Mouse (Mus musculus): ENCODE measurements around the gene Samd7. TPM values are rescaled to one million over a fixed set of nuclear protein-coding genes. Genes with fewer than 3 reads are reported as not detected.

Gene Samd7
- polyA plus RNA-seq, 1 experiment, result not detected

DNA sequence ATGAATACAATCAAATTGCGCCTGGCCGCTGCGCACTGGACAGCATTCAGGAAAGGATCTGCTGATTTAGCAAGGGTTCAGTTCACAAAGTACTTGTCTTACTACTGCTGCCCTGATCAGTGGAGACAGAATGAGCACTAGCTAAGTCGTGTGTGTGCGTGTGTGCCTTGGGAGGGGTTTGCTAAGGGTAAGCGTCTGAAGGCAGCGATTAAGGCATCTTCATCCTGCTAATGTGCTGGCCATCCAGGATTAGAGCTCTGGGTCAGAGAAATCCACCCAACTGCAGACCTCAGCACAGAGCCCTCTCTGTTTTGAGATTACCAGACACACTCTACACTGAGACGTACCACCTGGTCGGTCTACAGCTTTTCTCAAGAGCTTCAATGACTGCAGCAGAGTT, 2.2 kb downstream of the Samd7 start:
- Histone ChIP-seq H3K4me1 (ENCODE audit: control insufficient read depth, insufficient read depth, low read length) (no peaks in the 10 kb centered on the region), H3K4me3 (ENCODE audit: insufficient read depth, low read length) (no peak overlapping the region), H3K27ac (ENCODE audit: insufficient read depth, low read length) (no peak overlapping the region)
- TF ChIP-seq POLR2A (IDR thresholded peaks at IDR 0.05; ENCODE audit: low read depth, low read length) (no peak), CTCF (IDR thresholded peaks at IDR 0.05; ENCODE audit: borderline replicate concordance, insufficient read depth, low read length) (no peak)

- TF ChIP-seq POLR2A (IDR thresholded peaks at IDR 0.05; ENCODE audit: low read depth, low read length) (no peak), CTCF (IDR thresholded peaks at IDR 0.05; ENCODE audit: borderline replicate concordance, insufficient read depth, low read length) (no peak)
- Histone ChIP-seq H3K27ac (ENCODE audit: insufficient read depth, low read length) (no peak overlapping the region), H3K4me3 (ENCODE audit: insufficient read depth, low read length) (no peak overlapping the region)
Observed at GRCm38 (mm10) chr3:30754696-30755095, 8.6 kb downstream of the Samd7 start.

GRCm38 (mm10) chr3:30764877-30765276, 18.8 kb downstream of the Samd7 start:
- Histone ChIP-seq H3K4me3 (ENCODE audit: insufficient read depth, low read length) (no peak overlapping the region), H3K4me1 (ENCODE audit: control insufficient read depth, insufficient read depth, low read length) (no peaks in the 10 kb centered on the region)
- TF ChIP-seq POLR2A (IDR thresholded peaks at IDR 0.05; ENCODE audit: low read depth, low read length), result no peak

More at GRCm38 (mm10) chr3:30754696-30755095, 8.6 kb downstream of the Samd7 start:
- no peaks in the 10 kb centered on the region for H3K4me1 ChIP-seq (ENCODE audit: control insufficient read depth, insufficient read depth, low read length)

GRCm38 (mm10) chr3:30765311-30766027, 19.4 kb downstream of the Samd7 start:
- no peaks in the 10 kb centered on the region for H3K4me1 ChIP-seq (ENCODE audit: control insufficient read depth, insufficient read depth, low read length)

More at GRCm38 (mm10) chr3:30764877-30765276, 18.8 kb downstream of the Samd7 start:
- no peak overlapping the region for H3K27ac ChIP-seq (ENCODE audit: insufficient read depth, low read length)

DNA sequence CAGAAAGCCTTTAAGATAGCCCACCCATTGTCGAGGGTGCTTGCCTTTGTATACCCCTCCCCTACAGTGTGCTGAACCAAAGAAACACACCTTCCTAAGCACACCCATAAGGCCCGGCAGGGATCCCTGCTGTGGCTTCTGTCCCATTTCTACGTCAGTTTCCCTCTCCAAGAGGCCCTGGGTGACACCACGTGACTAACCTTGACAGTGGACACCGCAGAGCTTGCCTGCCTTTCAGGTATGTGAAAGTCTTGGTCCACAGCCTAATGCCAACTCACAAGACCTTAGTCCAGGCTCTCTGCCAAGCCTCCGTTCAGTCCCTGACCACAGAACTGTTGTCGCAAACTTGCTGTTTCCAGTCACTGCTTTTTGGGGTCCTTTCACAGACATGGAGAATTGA, 20.1 kb downstream of the Samd7 start:
- Histone ChIP-seq H3K4me3 (ENCODE audit: insufficient read depth, low read length) (no peak overlapping the region), H3K4me1 (ENCODE audit: control insufficient read depth, insufficient read depth, low read length) (no peaks in the 10 kb centered on the region), H3K27ac (ENCODE audit: insufficient read depth, low read length) (no peak overlapping the region)
- TF ChIP-seq CTCF (IDR thresholded peaks at IDR 0.05; ENCODE audit: borderline replicate concordance, insufficient read depth, low read length), result no peak
- TF ChIP-seq POLR2A (IDR thresholded peaks at IDR 0.05; ENCODE audit: low read depth, low read length), result no peak

More at GRCm38 (mm10) chr3:30765311-30766027, 19.4 kb downstream of the Samd7 start:
- no peak overlapping the region for H3K27ac ChIP-seq (ENCODE audit: insufficient read depth, low read length)
- H3K4me3 ChIP-seq (ENCODE audit: insufficient read depth, low read length), result no peak overlapping the region
- TF ChIP-seq CTCF (IDR thresholded peaks at IDR 0.05; ENCODE audit: borderline replicate concordance, insufficient read depth, low read length), result no peak
- no peak for TF ChIP-seq POLR2A (IDR thresholded peaks at IDR 0.05; ENCODE audit: low read depth, low read length)

DNA sequence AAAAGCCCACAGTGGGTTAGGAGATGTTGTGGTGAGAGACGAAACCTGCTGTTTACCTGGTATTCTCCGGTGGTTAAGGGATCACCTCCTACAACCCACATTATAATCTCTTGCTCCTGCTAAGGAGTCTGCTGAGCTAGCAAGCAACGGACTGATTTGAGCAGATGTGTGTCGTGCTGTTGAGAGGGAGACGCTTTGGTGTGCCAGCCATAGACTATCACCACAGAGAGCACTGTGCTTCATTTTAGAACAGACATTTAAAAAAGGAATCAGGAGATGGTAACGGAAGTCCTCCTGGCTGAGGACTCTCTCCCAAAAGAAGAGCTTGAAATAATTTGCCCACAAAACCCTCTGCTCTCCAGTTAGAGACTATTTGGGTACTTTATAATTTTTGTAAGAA, 21.2 kb downstream of the Samd7 start:
- H3K27ac ChIP-seq (ENCODE audit: insufficient read depth, low read length), result no peak overlapping the region

DNA sequence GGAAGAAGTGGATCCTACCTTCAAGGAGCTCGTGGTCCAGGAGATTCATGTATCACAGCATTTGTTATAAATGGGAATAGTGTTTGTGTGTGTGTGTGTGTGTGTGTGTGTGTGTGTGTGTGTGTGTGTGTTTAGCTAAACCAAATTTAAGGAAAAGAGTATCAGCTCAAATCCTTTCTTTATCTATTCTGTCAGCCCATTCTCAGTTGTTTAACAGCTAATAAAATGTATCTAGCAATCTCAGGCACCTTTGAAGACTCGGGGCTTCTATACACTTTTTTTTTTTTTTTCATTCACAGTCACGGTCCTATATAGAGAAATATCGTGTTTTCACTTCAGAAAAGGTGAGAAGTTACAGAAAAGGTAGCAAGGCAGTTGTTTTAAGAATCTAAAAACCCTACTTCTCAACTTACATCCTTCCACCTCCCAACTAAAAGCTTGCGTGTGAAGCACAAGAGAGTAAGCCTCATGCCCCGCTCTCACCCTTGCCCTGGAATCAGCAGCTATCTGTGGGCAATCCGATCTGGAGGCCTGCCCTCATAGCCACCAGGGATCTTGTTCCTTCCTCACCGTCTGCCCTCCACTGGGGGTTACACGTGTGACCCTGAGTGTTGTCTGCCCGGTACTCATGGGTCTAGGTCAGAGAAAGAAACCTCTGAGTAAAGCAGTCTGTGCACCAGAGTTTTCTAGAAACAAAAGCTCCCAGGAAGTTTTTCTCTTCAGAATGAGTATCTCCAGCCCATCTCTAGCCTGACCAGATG, 23.8 kb downstream of the Samd7 start:
- Histone ChIP-seq H3K4me1 (ENCODE audit: control insufficient read depth, insufficient read depth, low read length) (no peaks in the 10 kb centered on the region), H3K4me3 (ENCODE audit: insufficient read depth, low read length) (no peak overlapping the region), H3K27ac (ENCODE audit: insufficient read depth, low read length) (no peak overlapping the region)
- no peak for TF ChIP-seq CTCF (IDR thresholded peaks at IDR 0.05; ENCODE audit: borderline replicate concordance, insufficient read depth, low read length)
- TF ChIP-seq POLR2A (IDR thresholded peaks at IDR 0.05; ENCODE audit: low read depth, low read length), result no peak

More for the DNA sequence above, 21.2 kb downstream of the Samd7 start:
- TF ChIP-seq POLR2A (IDR thresholded peaks at IDR 0.05; ENCODE audit: low read depth, low read length), result no peak
- H3K4me1 ChIP-seq (ENCODE audit: control insufficient read depth, insufficient read depth, low read length), result no peaks in the 10 kb centered on the region
- no peak overlapping the region for H3K4me3 ChIP-seq (ENCODE audit: insufficient read depth, low read length)

DNA sequence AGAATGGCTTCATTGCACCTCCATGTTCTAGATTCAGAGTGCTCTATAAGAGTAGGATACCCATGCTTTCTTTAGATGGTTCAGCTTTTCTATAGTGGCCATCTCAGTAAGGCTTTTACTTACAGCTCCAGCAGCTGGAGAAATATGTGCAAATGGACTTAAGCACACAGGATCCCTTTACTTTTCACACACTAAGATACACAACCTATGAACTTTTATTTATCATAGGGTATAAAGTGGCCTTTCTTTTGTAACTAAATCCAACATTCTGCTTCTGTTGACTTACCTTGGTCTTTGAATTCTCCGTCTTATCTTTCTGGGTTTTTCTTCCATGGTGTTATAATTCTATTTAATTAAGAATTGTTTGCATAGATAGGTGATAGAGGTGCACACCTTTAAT, 25.5 kb downstream of the Samd7 start:
- no peak for TF ChIP-seq POLR2A (IDR thresholded peaks at IDR 0.05; ENCODE audit: low read depth, low read length)
- no peak for TF ChIP-seq CTCF (IDR thresholded peaks at IDR 0.05; ENCODE audit: borderline replicate concordance, insufficient read depth, low read length)
- Histone ChIP-seq H3K4me1 (ENCODE audit: control insufficient read depth, insufficient read depth, low read length) (no peaks in the 10 kb centered on the region), H3K4me3 (ENCODE audit: insufficient read depth, low read length) (no peak overlapping the region), H3K27ac (ENCODE audit: insufficient read depth, low read length) (no peak overlapping the region)

- no peak for TF ChIP-seq POLR2A (IDR thresholded peaks at IDR 0.05; ENCODE audit: low read depth, low read length)
- no peak for TF ChIP-seq CTCF (IDR thresholded peaks at IDR 0.05; ENCODE audit: borderline replicate concordance, insufficient read depth, low read length)
- Histone ChIP-seq H3K4me3 (ENCODE audit: insufficient read depth, low read length) (no peak overlapping the region), H3K4me1 (ENCODE audit: control insufficient read depth, insufficient read depth, low read length) (no peaks in the 10 kb centered on the region), H3K27ac (ENCODE audit: insufficient read depth, low read length) (no peak overlapping the region)
Observed at GRCm38 (mm10) chr3:30772631-30773030, 26.5 kb downstream of the Samd7 start.

DNA sequence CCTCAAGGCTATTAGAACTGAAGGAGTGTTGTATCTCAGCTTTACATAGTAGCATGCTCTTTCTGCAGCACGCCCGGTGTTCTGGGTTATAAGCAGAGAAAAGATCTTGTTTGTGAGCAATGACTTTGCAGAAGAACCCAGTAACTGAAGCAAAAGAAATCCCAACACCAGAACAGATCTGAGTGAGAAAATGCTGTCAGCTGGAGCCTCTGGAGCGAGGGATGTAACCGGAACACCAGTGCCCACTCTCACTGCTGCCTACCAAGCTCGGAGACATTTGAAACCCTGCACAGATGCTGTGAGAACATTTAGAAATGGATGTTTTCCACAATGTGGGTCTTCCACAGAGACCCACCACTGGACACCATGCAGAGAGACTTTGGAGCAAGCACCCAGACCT, 28.6 kb downstream of the Samd7 start:
- no peak overlapping the region for H3K27ac ChIP-seq (ENCODE audit: insufficient read depth, low read length)
- H3K4me3 ChIP-seq (ENCODE audit: insufficient read depth, low read length), result no peak overlapping the region
- H3K4me1 ChIP-seq (ENCODE audit: control insufficient read depth, insufficient read depth, low read length), result no peaks in the 10 kb centered on the region
- TF ChIP-seq POLR2A (IDR thresholded peaks at IDR 0.05; ENCODE audit: low read depth, low read length) (no peak), CTCF (IDR thresholded peaks at IDR 0.05; ENCODE audit: borderline replicate concordance, insufficient read depth, low read length) (no peak)

Measured in embryonic fibroblast, embryonic 13.5 days (primary cell).